Mouse (Mus musculus) neutrophil, adult 5-6 weeks (primary cell): ENCODE data around the gene Mgat4e. TPM values are rescaled to one million over a fixed set of nuclear protein-coding genes. Genes with fewer than 3 reads are reported as not detected.
A peak's percentile ranks its signal among the peaks of the same experiment; 100 is the strongest.
"Not testable (repeated sequence)": the region's sequence is repeated elsewhere in the genome, so short reads cannot be mapped to it uniquely, and the experiment has no call there.

Experiments used
- ATAC-seq: fragments of 151-379, 151-347 bp; 2 replicates; pipeline ENCODE4 v1.8.0; 2017; ENCODE audit warnings: mild to moderate bottlenecking, moderate TSS enrichment; ENCODE audit not compliant: insufficient number of reproducible peaks, poor library complexity, low FRiP score, severe bottlenecking; ENCODE audit errors: extremely low read depth
- total RNA-seq: library from RNA; stranded (forward); fragments of 200-1000 nt; gene quantifications from 2 replicates; pipeline ENCODE4 v1.2.3, GENCODE M21; 2017

Mgat4e gene
- total RNA-seq, 1 experiment from 2014 or later: not detected

GRCm38 (mm10) chr1:134558511-134558910, 9.0 kb upstream of the Mgat4e start:
- no peak for ATAC-seq

GRCm38 (mm10) chr1:134556671-134557218, 7.3 kb upstream of the Mgat4e start:
- peak; percentile 90 for ATAC-seq

- no peak for ATAC-seq
Measured at GRCm38 (mm10) chr1:134555871-134556670, 6.6 kb upstream of the Mgat4e start.

GRCm38 (mm10) chr1:134555240-134555870, 5.9 kb upstream of the Mgat4e start:
- no peak for ATAC-seq

GRCm38 (mm10) chr1:134552396-134552795, 2.9 kb upstream of the Mgat4e start:
- ATAC-seq: no peak

- no peak for ATAC-seq
Measured at GRCm38 (mm10) chr1:134551869-134552268, 2.4 kb upstream of the Mgat4e start.

- ATAC-seq: no peak
Measured at GRCm38 (mm10) chr1:134548231-134548630, 1.3 kb downstream of the Mgat4e start.

- ATAC-seq: no peak
Measured at GRCm38 (mm10) chr1:134540610-134541009, 8.9 kb downstream of the Mgat4e start.

- no peak for ATAC-seq
Measured at GRCm38 (mm10) chr1:134535513-134535912, 14.0 kb downstream of the Mgat4e start.

GRCm38 (mm10) chr1:134535054-134535453, 14.4 kb downstream of the Mgat4e start:
- no peak for ATAC-seq

- ATAC-seq: not testable (repeated sequence)
Measured at GRCm38 (mm10) chr1:134533710-134534109, 15.8 kb downstream of the Mgat4e start.

GRCm38 (mm10) chr1:134530618-134531017, 18.9 kb downstream of the Mgat4e start:
- no peak for ATAC-seq

GRCm38 (mm10) chr1:134526752-134527151, 22.7 kb downstream of the Mgat4e start:
- ATAC-seq: no peak

- ATAC-seq: no peak
Measured at GRCm38 (mm10) chr1:134525015-134525414, 24.5 kb downstream of the Mgat4e start.

- ATAC-seq: peak; percentile 66; the same call in 1 of the 2 replicates
Measured at GRCm38 (mm10) chr1:134524424-134524823, 25.1 kb downstream of the Mgat4e start.

- ATAC-seq: no peak
Measured at GRCm38 (mm10) chr1:134522325-134522724, 27.2 kb downstream of the Mgat4e start.

GRCm38 (mm10) chr1:134521163-134521562, 28.3 kb downstream of the Mgat4e start:
- no peak for ATAC-seq

GRCm38 (mm10) chr1:134520001-134520721, 29.3 kb downstream of the Mgat4e start:
- ATAC-seq: no peak

- ATAC-seq: not testable (repeated sequence)
Measured at GRCm38 (mm10) chr1:134519201-134519600, 30.3 kb downstream of the Mgat4e start.
